Mouse (Mus musculus): ENCODE data around the gene Ssxa1.
"Not testable (repeated sequence)": the region's sequence is repeated elsewhere in the genome, so short reads cannot be mapped to it uniquely, and the experiment has no call there.

Ssxa1 gene

DNA sequence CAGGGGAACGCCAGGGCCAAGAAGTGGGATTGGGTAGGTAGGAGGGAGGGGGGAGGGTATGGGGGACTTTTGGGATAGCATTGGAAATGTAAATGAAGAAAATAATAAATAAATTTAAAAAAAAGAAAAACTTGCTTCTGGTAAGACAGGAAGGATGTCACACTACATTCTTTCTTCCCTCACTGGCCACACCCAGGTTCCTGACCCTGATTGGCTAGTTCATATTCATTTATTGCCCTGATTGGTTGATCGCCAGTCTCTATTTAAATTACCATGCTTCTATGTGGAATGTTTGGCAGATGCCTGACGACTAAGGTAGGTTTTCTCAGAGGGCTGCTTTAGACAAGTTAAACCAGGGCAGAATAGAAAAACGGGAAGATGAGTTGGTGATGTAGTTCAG, at the start of gene Ssxa1:
TSS of gene Ssxa1 (plus strand) at position 301 of the 400 bp plus-strand sequence.
- DNase-seq (ENCODE audit: low spot score) = no peak

DNA sequence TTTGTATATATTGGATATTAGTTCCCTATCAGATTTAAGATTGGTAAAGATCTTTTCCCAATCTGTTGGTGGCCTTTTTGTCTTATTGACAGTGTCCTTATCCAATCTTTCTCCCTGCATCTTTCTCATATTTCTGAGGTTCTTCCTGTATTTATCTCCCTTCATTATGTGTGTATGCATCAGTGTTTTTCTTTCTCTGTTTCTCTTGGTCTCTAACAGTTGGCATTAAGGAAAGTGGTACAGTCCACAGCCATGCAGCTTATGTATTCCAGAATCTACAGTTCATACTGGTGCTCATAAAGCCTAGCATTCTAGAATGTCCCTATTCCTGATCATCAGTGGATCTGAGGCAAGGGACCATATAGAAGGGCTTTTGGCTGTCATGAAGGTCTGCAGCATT, 47.5 kb upstream of the Ssxa1 start, which contains the start of gene Spaca5:
TSS of gene Spaca5 (plus strand) at position 301 of the 400 bp plus-strand sequence.
- no peak for DNase-seq (ENCODE audit: low spot score)

DNA sequence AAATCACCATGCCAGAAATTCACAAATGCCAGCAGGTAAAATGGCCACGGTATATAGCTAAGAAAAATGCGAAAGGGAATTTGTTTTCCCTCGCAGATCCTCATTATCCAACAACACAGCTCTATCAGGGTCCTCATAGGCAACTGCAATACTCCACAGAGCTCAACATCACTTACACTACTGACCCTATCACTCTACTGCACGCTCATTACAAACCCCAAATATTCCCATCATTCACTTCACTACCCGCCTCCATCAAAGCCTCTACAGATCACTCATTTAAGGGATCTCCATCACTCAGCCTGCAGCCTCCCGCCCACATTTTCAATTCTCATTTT, 27.0 kb upstream of the Ssxa1 start:
- DNase-seq (ENCODE audit: low spot score) = no peak

DNA sequence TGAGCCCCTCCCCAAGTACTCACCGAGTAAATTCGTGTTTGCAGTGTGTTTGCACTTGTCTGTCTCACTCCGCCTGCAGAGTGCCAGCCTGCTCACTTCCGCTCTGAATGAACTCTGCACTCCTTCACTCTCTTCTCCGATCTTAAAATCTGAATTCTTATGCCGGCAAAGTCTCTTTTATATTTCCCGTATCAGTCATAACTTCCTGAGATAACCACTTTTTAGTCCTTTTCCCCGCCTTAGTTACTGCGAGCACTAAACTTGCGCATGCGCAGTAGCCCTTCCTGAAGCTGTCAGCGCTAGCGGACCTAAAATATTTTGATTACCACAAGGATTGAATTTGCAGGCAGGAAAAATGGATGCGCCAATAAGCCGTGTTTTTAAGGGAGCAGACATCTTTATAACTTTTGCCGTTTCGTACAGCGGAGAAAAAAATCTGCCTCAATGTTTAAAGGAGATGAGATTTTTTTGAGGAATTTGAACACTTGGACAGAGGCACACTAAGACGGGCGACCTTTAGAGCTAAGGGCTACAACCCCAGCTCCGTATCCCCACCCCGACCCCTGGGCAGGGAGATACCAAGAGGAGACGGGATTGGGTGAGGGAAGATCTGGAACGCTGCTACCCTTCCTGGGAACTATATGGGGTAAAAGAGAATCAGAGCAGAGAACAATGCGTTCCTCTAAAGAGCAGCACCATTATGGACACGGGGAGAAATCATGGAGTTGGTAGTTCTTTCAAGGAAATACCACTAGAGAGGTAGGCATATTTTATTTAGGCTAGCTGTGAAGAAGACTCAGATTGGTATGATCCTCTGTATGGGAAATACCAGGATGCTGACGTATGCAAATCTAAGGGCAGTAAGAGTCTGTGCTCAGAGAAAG, 26.4 kb upstream of the Ssxa1 start, which contains the start of gene Zfp300:
TSS of gene Zfp300 (minus strand) at position 545 of the 884 bp plus-strand sequence.
- peak; percentile 75 for DNase-seq (ENCODE audit: low spot score)

DNA sequence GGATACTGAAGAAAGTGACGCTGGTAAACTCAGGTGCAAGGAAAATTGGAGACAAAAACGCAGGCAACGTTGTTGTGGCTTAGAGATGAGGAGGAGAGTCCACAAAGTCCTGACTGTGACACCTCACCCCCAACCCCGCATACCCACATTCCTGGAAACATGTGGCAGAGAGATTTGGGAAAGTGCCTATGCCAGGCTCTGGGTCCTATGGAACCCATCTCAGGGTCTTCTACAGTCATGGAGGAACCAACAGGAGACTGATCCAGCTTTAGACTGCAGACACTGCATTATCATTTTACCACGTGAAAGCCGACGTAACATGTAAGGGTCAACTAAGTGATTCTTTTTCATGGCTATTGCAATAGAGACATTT, 25.8 kb upstream of the Ssxa1 start:
- DNase-seq (ENCODE audit: low spot score) = no peak

DNA sequence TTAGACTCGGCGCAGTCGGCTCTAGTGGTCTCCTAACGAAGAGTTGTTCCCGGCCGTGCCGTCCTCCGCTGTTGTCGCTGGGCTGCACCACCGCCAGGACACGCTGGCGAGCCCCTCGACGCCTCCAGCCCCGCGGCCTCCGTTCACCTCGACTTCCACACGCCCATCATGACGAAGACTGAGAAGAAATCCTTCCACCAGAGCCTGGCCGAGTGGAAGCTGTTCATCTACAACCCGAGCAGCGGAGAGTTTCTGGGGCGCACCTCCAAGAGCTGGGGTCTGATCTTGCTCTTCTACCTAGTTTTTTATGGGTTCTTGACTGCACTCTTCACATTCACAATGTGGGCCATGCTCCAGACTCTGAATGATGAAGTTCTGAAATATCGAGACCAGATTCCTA, 31.1 kb downstream of the Ssxa1 start:
- not testable (repeated sequence) for DNase-seq (ENCODE audit: low spot score)
